Mouse (Mus musculus) neutrophil, adult 83 days (primary cell): ENCODE results near the gene Etfbkmt. TPM values are rescaled to one million over a fixed set of nuclear protein-coding genes. Genes with fewer than 3 reads are reported as not detected.

Experiments
- total RNA-seq, 2 experiments: library from RNA; stranded (reverse); gene quantifications; one replicate each; pipeline ENCODE4 v1.2.4; 2023

Gene Etfbkmt
- total RNA-seq: 1 to 10 TPM; 1.8 to 2.6 TPM

GRCm38 (mm10) chr6:149139471-149139870 is at the start of gene Etfbkmt:
Etfbkmt (plus strand) TSS chr6:149139849.

DNA sequence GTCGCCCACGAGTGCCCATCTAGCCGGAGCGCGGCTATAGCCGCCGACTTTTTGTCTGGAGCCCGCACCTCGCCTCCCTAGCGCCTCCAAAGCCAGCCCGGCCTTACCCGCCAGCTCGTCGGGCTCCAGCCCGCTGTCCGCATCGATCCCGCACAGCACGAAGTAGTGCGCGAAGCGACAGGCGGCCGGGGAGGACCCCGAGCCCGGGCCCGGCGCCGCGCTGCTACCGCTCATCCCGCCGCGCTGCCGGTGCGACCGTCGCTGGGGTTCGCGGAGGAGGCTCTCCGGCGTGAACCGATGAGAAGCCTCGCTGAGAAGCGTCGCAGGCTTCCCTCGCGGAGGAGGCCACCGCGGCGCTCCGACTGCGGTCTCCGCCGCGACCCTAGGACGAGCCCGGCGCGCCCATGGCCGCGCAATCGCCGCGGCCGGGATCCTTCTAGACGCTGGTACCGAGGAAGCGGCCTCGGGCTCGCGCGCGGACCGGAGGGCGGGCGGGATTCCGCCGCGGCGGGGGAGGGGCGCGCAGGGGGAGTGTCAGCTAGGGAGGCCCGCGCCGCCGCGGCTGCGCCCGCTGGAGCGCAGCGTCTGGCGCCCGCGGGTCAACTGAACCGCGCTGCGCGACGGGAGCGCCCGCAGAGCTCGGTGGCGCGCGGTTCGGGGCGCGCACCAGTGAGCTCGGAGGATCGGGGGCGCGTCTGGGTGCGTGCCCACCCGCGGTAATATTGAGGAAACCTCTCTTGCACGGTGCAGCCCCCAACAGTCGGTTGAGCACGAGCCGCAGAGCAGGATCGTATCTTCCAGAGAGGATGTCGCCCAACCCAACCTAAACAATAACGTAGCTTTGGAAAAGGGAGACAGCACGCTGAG is 38.3 kb upstream of the Etfbkmt start, which contains the start of gene Dennd5b:
Dennd5b (minus strand) TSS at position 605 of the 867 bp plus-strand sequence.

DNA sequence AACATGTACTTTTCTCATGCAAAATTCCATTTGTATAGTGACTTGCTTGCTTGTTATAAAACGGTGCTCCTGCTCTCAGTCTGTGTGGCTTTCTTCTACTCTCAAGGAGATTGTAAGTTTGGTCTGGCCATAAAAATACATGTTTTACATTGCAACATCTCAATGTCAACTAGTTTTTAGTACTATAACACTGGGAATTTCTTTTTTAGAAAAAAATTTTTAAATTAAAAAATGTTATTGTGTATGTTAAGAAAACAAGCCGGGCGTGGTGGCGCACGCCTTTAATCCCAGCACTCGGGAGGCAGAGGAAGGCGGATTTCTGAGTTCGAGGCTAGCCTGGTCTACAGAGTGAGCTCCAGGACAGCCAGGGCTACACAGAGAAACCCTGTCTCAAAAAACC is 9.8 kb upstream of the Etfbkmt start, which contains the start of gene Gm10203:
Gm10203 (plus strand) TSS at position 301 of the 400 bp plus-strand sequence.

GRCm38 (mm10) chr6:149188041-149188924 is 48.6 kb downstream of the Etfbkmt start, which contains the start of gene Amn1:
Amn1 (minus strand) TSS chr6:149188712.

Other genes starting within 250 kb of the Etfbkmt start
- 1 to 10 TPM; 2.9 to 4.0 TPM for gene Caprin2, start 243.6 kb upstream of the Etfbkmt start, total RNA-seq
- gene Sinhcaf, start 193.4 kb upstream of the Etfbkmt start, total RNA-seq: 10 to 100 TPM; 10.9 to 13.5 TPM
- gene Dennd5b, start 38.2 kb upstream of the Etfbkmt start, total RNA-seq: 1 to 10 TPM in 1 of 2 experiments, under 1 TPM in 1; 0.57 to 1.2 TPM
- not detected for gene Gm10203, start 9.7 kb upstream of the Etfbkmt start, total RNA-seq
- gene Amn1, start 48.9 kb downstream of the Etfbkmt start, total RNA-seq: 10 to 100 TPM; 51.3 to 53.9 TPM
- gene Resf1, start 169.6 kb downstream of the Etfbkmt start, total RNA-seq: 100 to 1,000 TPM; 102 to 143 TPM